10 mouse cellular contexts compared by ENCODE assay signal in the genomic region with DNA sequence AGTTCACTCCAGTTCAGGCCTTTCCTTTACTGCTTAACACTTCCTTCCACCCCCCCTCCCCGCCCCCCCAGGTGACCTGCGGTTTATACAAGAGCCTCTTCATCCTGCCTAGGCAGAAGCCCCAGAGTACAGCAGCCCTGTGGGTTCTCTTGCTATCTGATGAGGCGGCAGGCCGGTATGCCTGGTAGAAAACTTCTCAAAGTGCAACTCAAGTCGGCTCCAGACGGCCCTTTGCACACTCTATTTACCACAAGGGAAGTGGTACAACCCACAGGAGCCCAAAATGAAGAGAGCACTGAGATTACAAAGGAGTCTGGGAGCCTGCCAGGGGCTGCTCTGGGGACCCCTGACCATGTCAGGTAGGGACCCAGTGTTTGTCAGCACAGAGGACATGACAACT. TPM values are rescaled to one million over a fixed set of nuclear protein-coding genes. Genes with fewer than 3 reads are reported as not detected.
DNase-seq lines count a peak whose midpoint lies in the region; ATAC-seq lines count a peak whose summit lies in the region.
"Had no signal": no experiment of that assay in that cellular context is flagged by ENCODE, and none has a peak within 500 bp of the region (broad histone marks: within the 10 kb centered on the region; RNA-seq: fewer than 3 reads in every experiment).

No protein-coding gene starts in this region.

- no peak for DNase-seq in heart, adult 18-20 months
- DNase-seq in A20 (ENCODE audit: low read depth, low spot score) (peak; percentile 22), adipocyte (ENCODE audit: low spot score) (no peak)
- DNase-seq in adrenal gland, postnatal 10 days: no peak
- no peak for DNase-seq in gastrocnemius, postnatal 4 days (ENCODE audit: low spot score in 2 of 2)
- DNase-seq: adrenal gland, postnatal 36 days; layer of hippocampus, adult 9-11 months had no signal

- H3K4me1 ChIP-seq in heart, embryonic 12.5 days (replicated peaks): peaks cover 84% of the 10 kb centered on the region
- H3K4me1 ChIP-seq in embryonic facial prominence, embryonic 12.5 days: peaks cover 54% of the 10 kb centered on the region

- no peak overlapping the region for H3K4me2 ChIP-seq in heart, embryonic 12.5 days
- no peak overlapping the region for H3K4me2 ChIP-seq in embryonic facial prominence, embryonic 12.5 days (replicated peaks)

- no peaks in the 10 kb centered on the region for H3K27me3 ChIP-seq in heart, embryonic 12.5 days (replicated peaks)
- no peaks in the 10 kb centered on the region for H3K27me3 ChIP-seq in embryonic facial prominence, embryonic 12.5 days

- no peaks in the 10 kb centered on the region for H3K9me3 ChIP-seq in heart, embryonic 12.5 days (replicated peaks)
- H3K9me3 ChIP-seq in embryonic facial prominence, embryonic 12.5 days: no peaks in the 10 kb centered on the region

- 47% methylated on average over 6 of the region's 6 CpGs for WGBS in heart, embryonic 12.5 days
- WGBS in embryonic facial prominence, embryonic 12.5 days: 62% methylated on average over 6 of the region's 6 CpGs

- no peak overlapping the region for H3K27ac ChIP-seq in heart, embryonic 12.5 days (ENCODE audit: poor library complexity, severe bottlenecking)
- peak overlapping the region; percentile 61 for H3K27ac ChIP-seq in embryonic facial prominence, embryonic 12.5 days

- no peak for ATAC-seq in heart, embryonic 12.5 days (ENCODE audit: insufficient number of reproducible peaks, low FRiP score)
- no peak for ATAC-seq in embryonic facial prominence, embryonic 12.5 days (ENCODE audit: insufficient number of reproducible peaks, insufficient read depth, low FRiP score, low TSS enrichment)
- ATAC-seq in megakaryocyte-erythroid progenitor cell, adult 5-6 weeks (replicated peaks; ENCODE audit: low FRiP score, low TSS enrichment, poor library complexity, severe bottlenecking): 0 out of 2 replicates have a peak, but pooled peaks have one; percentile 40

- no peak overlapping the region for H3K4me3 ChIP-seq in heart, embryonic 12.5 days
- H3K4me3 ChIP-seq in embryonic facial prominence, embryonic 12.5 days: no peak overlapping the region

- peaks cover 12% of the 10 kb centered on the region for H3K36me3 ChIP-seq in heart, embryonic 12.5 days
- H3K36me3 ChIP-seq in embryonic facial prominence, embryonic 12.5 days: peaks cover 14% of the 10 kb centered on the region

- H3K9ac ChIP-seq in heart, embryonic 12.5 days: peak overlapping the region; percentile 20; the same call in 1 of the 2 replicates
- H3K9ac ChIP-seq in embryonic facial prominence, embryonic 12.5 days: no peak overlapping the region

RNA-seq across cellular contexts. Expression of a gene that starts 54.5 kb away (rescaled TPM):
- 17.3 and 20.4 TPM in 2 replicates for polyA plus RNA-seq in heart, embryonic 12.5 days (2016; fragmentation: Nextera tagmentation; extraction: Ambion mirVana)
- total RNA-seq in heart, adult 18-20 months (2021): 100 to 1,000 TPM; 183 to 211 TPM
- polyA plus RNA-seq in embryonic facial prominence, embryonic 12.5 days (2016; fragmentation: Nextera tagmentation; extraction: Ambion mirVana): 4.6 and 5.7 TPM in 2 replicates
- total RNA-seq in megakaryocyte-erythroid progenitor cell, adult 5-6 weeks (2014; fragmentation: Nextera tagmentation): not detected in 2 replicates
- total RNA-seq in megakaryocyte-erythroid progenitor cell, adult 5-6 weeks (2017): not detected in 2 replicates
- total RNA-seq in adrenal gland, postnatal 10 days (2021): 10 to 100 TPM; 54.4 to 61.5 TPM
- total RNA-seq in gastrocnemius, postnatal 4 days (2021): under 1 TPM; 0.88 to 0.96 TPM

Comparison
In these comparisons a context has a peak if more than half of its experiments do, and no peak if none do; other contexts are left out.
1. RNA of a gene that starts 54.5 kb away (total RNA-seq): 183 to 211 TPM in heart, adult 18-20 months and 54.4 to 61.5 TPM in adrenal gland, postnatal 10 days; 0.88 to 0.96 TPM in gastrocnemius, postnatal 4 days and not detected in megakaryocyte-erythroid progenitor cell, adult 5-6 weeks; every median in the first group is over 10 times any median in the second.